Mouse (Mus musculus): ENCODE measurements around the gene Rab22a. TPM values are rescaled to one million over a fixed set of nuclear protein-coding genes. Genes with fewer than 3 reads are reported as not detected.

Gene Rab22a
- polyA plus RNA-seq, 1 experiment from 2014 or later: 33.0 TPM

DNA sequence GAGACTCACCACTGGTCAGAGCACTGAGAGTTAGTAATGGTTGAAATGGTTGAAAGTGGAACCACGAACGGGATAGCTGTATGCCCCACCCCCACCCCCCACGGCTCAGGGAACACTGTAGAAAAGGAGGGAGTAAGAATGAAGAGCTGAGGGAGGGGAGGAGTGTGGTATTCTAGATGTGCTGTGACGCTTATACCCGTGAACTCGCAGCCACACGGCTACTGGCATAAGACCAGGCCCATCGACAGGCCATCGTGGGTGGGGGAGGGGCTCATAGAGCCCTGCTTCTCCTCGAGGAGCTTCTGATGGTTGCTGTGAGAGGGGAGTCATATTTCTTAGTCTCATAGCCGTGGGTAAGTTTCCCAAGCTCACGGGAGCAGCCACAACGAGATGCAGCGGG lies 64.8 kb downstream of the Rab22a start:
- Histone ChIP-seq H3K27ac (no peak overlapping the region), H3K4me3 (replicated peaks; ENCODE audit: low read depth, low read length) (no peak overlapping the region), H3K9ac (ENCODE audit: low read depth, low read length) (no peak overlapping the region; the same call in 1 of the 2 replicates), H3K36me3 (ENCODE audit: insufficient read depth, low read length) (no peaks in the 10 kb centered on the region), H3K4me2 (ENCODE audit: low read length) (peak overlapping the region; percentile 33; the same call in 1 of the 2 replicates), H3K4me1 (replicated peaks; ENCODE audit: insufficient read depth, low read length) (no peaks in the 10 kb centered on the region; the same call in none of the 2 replicates), H3K27me3 (ENCODE audit: insufficient read depth, low read length) (no peaks in the 10 kb centered on the region), H3K9me3 (replicated peaks; ENCODE audit: low read length) (no peaks in the 10 kb centered on the region)
- 19% methylated on average over 14 of the region's 14 CpGs for WGBS
- DNase-seq (ENCODE audit: low spot score) (no peak), ATAC-seq (replicated peaks; ENCODE audit: low FRiP score, low read depth) (peak; percentile 44; the same call in 1 of the 2 replicates)
- TF ChIP-seq CTCF (IDR thresholded peaks at IDR 0.05; ENCODE audit: low read depth): no peak

GRCm38 (mm10) chr2:173724940-173725807 lies 65.6 kb downstream of the Rab22a start:
- Histone ChIP-seq H3K4me1 (replicated peaks; ENCODE audit: insufficient read depth, low read length) (no peaks in the 10 kb centered on the region; the same call in none of the 2 replicates), H3K9ac (ENCODE audit: low read depth, low read length) (no peak overlapping the region), H3K4me3 (replicated peaks; ENCODE audit: low read depth, low read length) (no peak overlapping the region), H3K9me3 (replicated peaks; ENCODE audit: low read length) (no peaks in the 10 kb centered on the region), H3K4me2 (ENCODE audit: low read length) (no peak overlapping the region), H3K27ac (no peak overlapping the region), H3K27me3 (ENCODE audit: insufficient read depth, low read length) (no peaks in the 10 kb centered on the region), H3K36me3 (ENCODE audit: insufficient read depth, low read length) (no peaks in the 10 kb centered on the region)
- ATAC-seq (replicated peaks; ENCODE audit: low FRiP score, low read depth) (0 out of 2 replicates have a peak, but pooled peaks have one; percentile 40), DNase-seq (ENCODE audit: low spot score) (peak; percentile 55)
- TF ChIP-seq CTCF (IDR thresholded peaks at IDR 0.05; ENCODE audit: low read depth): no peak
- 25% methylated on average over 15 of the region's 15 CpGs for WGBS

- Histone ChIP-seq H3K4me1 (replicated peaks; ENCODE audit: insufficient read depth, low read length) (no peaks in the 10 kb centered on the region; the same call in none of the 2 replicates), H3K4me2 (ENCODE audit: low read length) (no peak overlapping the region), H3K9me3 (replicated peaks; ENCODE audit: low read length) (no peaks in the 10 kb centered on the region), H3K9ac (ENCODE audit: low read depth, low read length) (no peak overlapping the region), H3K27me3 (ENCODE audit: insufficient read depth, low read length) (no peaks in the 10 kb centered on the region), H3K27ac (no peak overlapping the region), H3K4me3 (replicated peaks; ENCODE audit: low read depth, low read length) (no peak overlapping the region), H3K36me3 (ENCODE audit: insufficient read depth, low read length) (no peaks in the 10 kb centered on the region)
- DNase-seq (ENCODE audit: low spot score) (no peak), ATAC-seq (replicated peaks; ENCODE audit: low FRiP score, low read depth) (no peak)
- WGBS: 82% methylated on average over 4 of the region's 4 CpGs
- TF ChIP-seq CTCF (IDR thresholded peaks at IDR 0.05; ENCODE audit: low read depth): no peak
These were observed 66.3 kb downstream of the Rab22a start for GRCm38 (mm10) chr2:173725819-173726218.

- Histone ChIP-seq H3K27ac (no peak overlapping the region), H3K27me3 (ENCODE audit: insufficient read depth, low read length) (no peaks in the 10 kb centered on the region), H3K36me3 (ENCODE audit: insufficient read depth, low read length) (no peaks in the 10 kb centered on the region), H3K9me3 (replicated peaks; ENCODE audit: low read length) (no peaks in the 10 kb centered on the region), H3K4me3 (replicated peaks; ENCODE audit: low read depth, low read length) (no peak overlapping the region), H3K9ac (ENCODE audit: low read depth, low read length) (no peak overlapping the region), H3K4me2 (ENCODE audit: low read length) (no peak overlapping the region), H3K4me1 (replicated peaks; ENCODE audit: insufficient read depth, low read length) (no peaks in the 10 kb centered on the region; the same call in 1 of the 2 replicates)
- ATAC-seq (replicated peaks; ENCODE audit: low FRiP score, low read depth) (no peak), DNase-seq (ENCODE audit: low spot score) (peak; percentile 57)
- TF ChIP-seq CTCF (IDR thresholded peaks at IDR 0.05; ENCODE audit: low read depth): no peak
- WGBS: 10% methylated on average over 9 of the region's 9 CpGs
These were observed 70.9 kb downstream of the Rab22a start for GRCm38 (mm10) chr2:173730444-173730966.

GRCm38 (mm10) chr2:173734426-173734825 lies 74.9 kb downstream of the Rab22a start:
- whole genome bisulfite sequencing: 35% methylated on average over 2 of the region's 2 CpGs

DNA sequence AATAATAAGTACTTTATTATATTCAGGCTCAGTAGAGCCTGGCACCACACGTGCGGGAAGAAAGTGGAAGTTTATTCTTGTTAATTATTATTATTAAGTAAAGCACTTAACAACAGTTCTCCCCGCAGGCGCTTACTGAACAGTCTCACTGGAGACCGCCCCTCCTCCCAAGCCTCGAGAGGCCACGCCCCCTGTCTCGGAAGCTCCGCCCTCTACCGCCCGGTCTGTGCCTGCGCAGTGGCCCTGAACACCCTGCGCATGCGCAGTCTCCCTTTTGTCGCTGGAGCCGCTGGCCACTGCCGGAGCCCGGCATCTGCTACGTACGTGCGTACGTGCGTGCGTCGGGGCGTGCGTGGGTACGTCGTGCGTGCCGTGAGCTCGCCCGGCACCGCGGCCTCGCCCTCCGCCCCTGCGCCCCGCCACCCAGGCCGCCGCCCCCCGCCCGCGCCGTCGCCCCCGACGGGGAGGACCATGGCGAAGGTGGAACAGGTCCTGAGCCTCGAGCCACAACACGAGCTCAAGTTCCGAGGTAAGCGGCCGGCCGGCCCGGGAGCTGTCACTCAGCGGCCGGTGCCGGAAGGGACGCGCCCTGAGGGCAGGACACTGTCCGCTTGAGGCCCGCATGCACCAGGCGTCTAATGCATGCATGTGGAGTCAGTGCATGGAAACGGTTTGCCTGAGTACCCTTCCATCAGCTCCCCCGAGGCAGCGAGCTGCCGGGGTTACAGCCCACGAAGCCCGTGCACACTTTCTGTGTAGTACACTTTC lies 77.8 kb downstream of the Rab22a start, which contains the start of gene Vapb:
Gene Vapb, plus strand, starts transcription at position 290 of the 768 bp plus-strand sequence.
- WGBS: under 1% methylated on average over 70 of the region's 70 CpGs
- peak; percentile 99 for DNase-seq (ENCODE audit: low spot score)
- Histone ChIP-seq H3K4me3 (replicated peaks; ENCODE audit: low read depth, low read length) (peak within 1 kb of the TSS; percentile 83), H3K27me3 (ENCODE audit: insufficient read depth, low read length) (no peaks in the 10 kb centered on the region), H3K36me3 (ENCODE audit: insufficient read depth, low read length) (no peaks in the 10 kb centered on the region), H3K9ac (ENCODE audit: low read depth, low read length) (peak within 1 kb of the TSS; percentile 81), H3K4me2 (ENCODE audit: low read length) (peak within 1 kb of the TSS; percentile 77), H3K27ac (peak within 1 kb of the TSS; percentile 82), H3K4me1 (replicated peaks; ENCODE audit: insufficient read depth, low read length) (peaks cover 10% of the 10 kb centered on the region), H3K9me3 (replicated peaks; ENCODE audit: low read length) (no peaks in the 10 kb centered on the region)
- ATAC-seq (replicated peaks; ENCODE audit: low FRiP score, low read depth): peak; percentile 97
- peak; percentile 49 for TF ChIP-seq CTCF (IDR thresholded peaks at IDR 0.05; ENCODE audit: low read depth)

More at GRCm38 (mm10) chr2:173734426-173734825, 74.9 kb downstream of the Rab22a start:
- no peak overlapping the region for H3K9ac ChIP-seq (ENCODE audit: low read depth, low read length)
- H3K27me3 ChIP-seq (ENCODE audit: insufficient read depth, low read length): no peaks in the 10 kb centered on the region
- no peak overlapping the region for H3K4me3 ChIP-seq (replicated peaks; ENCODE audit: low read depth, low read length)
- DNase-seq (ENCODE audit: low spot score): peak; percentile 80
- H3K4me2 ChIP-seq (ENCODE audit: low read length): no peak overlapping the region
- no peaks in the 10 kb centered on the region for H3K36me3 ChIP-seq (ENCODE audit: insufficient read depth, low read length)
- H3K27ac ChIP-seq: no peak overlapping the region
- H3K9me3 ChIP-seq (replicated peaks; ENCODE audit: low read length): no peaks in the 10 kb centered on the region
- peaks cover 10% of the 10 kb centered on the region; the same call in 1 of the 2 replicates for H3K4me1 ChIP-seq (replicated peaks; ENCODE audit: insufficient read depth, low read length)
- no peak for TF ChIP-seq CTCF (IDR thresholded peaks at IDR 0.05; ENCODE audit: low read depth)
- no peak; the same call in 1 of the 2 replicates for ATAC-seq (replicated peaks; ENCODE audit: low FRiP score, low read depth)
